Mouse (Mus musculus) bone marrow macrophage, adult 2 months (primary cell): ENCODE results near the gene Sfswap. TPM values are rescaled to one million over a fixed set of nuclear protein-coding genes. Genes with fewer than 3 reads are reported as not detected.

Experiments
- H3K27ac ChIP-seq: 2 replicates; pipeline ENCODE4 v1.5.1; 2012; ENCODE audit warnings: low read depth, low read length; ENCODE audit not compliant: insufficient read depth
- H3K4me1 ChIP-seq: 2 replicates; pipeline ENCODE4 v1.6.1; 2012; ENCODE audit warnings: low read length; ENCODE audit not compliant: control insufficient read depth, insufficient read depth
- H3K4me3 ChIP-seq: 2 replicates; pipeline ENCODE4 v1.5.1; 2012; ENCODE audit warnings: mild to moderate bottlenecking, low read length, moderate library complexity; ENCODE audit not compliant: insufficient read depth
- CTCF ChIP-seq: IDR thresholded peaks from 2 replicates; pipeline ENCODE4 v1.5.1; 2012; ENCODE audit warnings: low read depth, mild to moderate bottlenecking, low read length, moderate library complexity
- POLR2A ChIP-seq: IDR thresholded peaks from 2 replicates; pipeline ENCODE4 v1.6.1; 2012; ENCODE audit warnings: mild to moderate bottlenecking, low read depth, low read length, borderline replicate concordance
- polyA plus RNA-seq: library from polyadenylated mRNA; stranded (reverse); fragments of >200 nt; gene quantifications from 2 replicates; pipeline ENCODE4 v1.2.4, GENCODE M21; 2012; ENCODE audit not compliant: missing spikeins, insufficient read depth, insufficient read length

Gene Sfswap
- polyA plus RNA-seq, 1 experiment, result 56.1 TPM

DNA sequence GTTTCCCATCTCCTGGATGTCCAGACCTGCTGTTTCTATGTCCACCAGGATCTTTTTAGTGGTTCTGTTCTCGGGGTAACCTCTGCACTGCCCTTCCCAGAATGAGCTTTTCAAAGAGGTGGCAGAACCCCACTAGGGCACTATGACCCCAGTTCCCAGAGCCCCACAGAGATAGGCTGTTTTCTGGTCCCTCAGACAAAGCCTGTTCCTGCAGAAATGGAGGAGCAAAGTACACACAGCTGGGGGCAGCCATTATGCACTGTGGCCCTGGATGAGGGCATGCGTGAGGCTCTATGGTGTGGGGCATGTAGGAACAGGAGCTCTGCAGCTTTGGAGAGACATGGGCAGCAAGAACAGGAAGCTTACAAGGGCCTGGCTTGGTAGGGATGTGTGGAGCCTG is 51.0 kb downstream of the Sfswap start:
- Histone ChIP-seq H3K4me3 (no peak overlapping the region), H3K4me1 (no peaks in the 10 kb centered on the region), H3K27ac (no peak overlapping the region)
- no peak for TF ChIP-seq POLR2A
- no peak for TF ChIP-seq CTCF

DNA sequence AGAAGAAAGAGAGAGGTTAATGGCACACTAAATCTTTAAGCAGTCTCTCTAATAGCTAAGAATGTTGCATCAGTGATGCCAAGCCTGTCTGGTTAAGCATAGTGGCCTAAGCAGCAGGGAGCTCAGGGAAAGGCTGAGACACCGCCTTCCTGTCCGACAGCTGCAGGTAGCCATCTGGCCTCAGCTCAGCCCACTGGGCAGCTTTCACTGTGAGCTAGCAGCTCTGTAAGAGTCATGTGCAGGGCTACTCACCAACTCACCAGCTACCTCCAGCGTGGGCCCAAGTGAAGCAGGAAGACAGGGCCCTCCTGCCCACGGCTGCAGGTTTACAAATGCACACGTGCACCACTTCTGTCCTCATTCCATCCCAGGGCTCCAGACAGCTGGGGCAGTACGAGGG is 52.6 kb downstream of the Sfswap start:
- Histone ChIP-seq H3K27ac (no peak overlapping the region), H3K4me3 (no peak overlapping the region), H3K4me1 (no peaks in the 10 kb centered on the region)
- TF ChIP-seq POLR2A (no peak), CTCF (no peak)

DNA sequence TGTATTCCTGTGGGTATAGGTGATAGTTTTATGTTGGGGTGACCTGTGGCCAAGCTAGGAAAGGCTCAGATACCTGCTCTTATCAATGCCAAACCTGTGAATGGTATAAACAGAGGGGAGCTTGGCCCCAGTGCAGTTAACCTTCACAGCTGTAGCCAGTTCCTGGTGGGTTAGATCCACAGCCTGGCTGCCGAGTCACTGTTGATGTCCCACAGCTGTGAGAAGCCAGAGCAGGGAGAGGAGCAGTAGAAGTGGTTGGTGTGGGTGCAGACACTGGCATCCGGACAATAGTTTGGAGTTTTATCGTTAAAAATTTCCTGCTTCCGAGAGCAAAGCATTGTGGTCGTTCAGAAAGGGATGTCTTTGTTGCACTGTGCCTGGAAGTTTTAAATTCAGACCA is 57.6 kb downstream of the Sfswap start:
- no peak for TF ChIP-seq POLR2A
- no peak for TF ChIP-seq CTCF
- Histone ChIP-seq H3K4me1 (no peaks in the 10 kb centered on the region), H3K4me3 (no peak overlapping the region), H3K27ac (no peak overlapping the region)

DNA sequence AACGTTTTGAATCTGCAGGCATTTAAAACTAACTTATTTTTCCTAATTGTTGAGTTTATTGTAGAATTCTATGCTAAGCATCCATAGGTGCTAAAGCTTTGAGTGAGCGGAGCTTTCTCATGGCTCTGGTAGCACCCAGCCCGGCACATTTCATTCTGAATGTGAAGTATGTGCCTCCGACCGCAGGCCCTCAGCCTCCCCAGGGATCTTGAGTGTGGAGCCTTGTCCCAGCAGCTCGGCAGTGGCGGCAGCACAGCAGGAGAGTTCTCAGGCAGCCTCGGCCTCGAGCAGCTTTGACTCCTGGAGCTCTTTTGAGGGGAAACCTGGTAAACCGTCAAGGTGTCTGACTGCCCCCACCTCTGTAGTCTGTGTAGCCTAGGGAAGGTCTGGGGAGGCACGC is 58.3 kb downstream of the Sfswap start:
- no peaks in the 10 kb centered on the region for H3K4me1 ChIP-seq
- no peak for TF ChIP-seq POLR2A
- no peak for TF ChIP-seq CTCF
- H3K4me3 ChIP-seq, result no peak overlapping the region
- H3K27ac ChIP-seq, result no peak overlapping the region

DNA sequence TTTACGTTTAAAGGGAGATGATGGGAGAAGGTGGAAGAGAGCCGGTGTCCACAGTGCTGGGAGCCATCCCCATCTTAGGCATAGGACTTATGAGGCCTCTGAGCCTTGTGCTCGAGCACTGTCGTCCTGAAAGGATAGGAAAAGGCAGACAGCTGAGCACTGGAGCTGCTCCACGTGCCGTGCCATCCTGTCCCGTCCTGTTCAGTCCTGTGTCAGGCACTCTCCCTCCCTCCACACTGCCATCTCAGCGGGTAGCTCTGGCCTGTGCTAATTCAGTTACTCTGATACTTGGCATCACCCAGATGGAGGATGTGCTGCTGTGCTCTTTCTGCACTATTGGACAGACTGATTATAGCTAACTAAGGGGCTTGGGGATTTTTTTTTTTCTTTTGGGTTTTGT is 61.3 kb downstream of the Sfswap start:
- Histone ChIP-seq H3K4me3 (no peak overlapping the region), H3K27ac (no peak overlapping the region), H3K4me1 (no peaks in the 10 kb centered on the region)
- TF ChIP-seq POLR2A, result no peak
- no peak for TF ChIP-seq CTCF

DNA sequence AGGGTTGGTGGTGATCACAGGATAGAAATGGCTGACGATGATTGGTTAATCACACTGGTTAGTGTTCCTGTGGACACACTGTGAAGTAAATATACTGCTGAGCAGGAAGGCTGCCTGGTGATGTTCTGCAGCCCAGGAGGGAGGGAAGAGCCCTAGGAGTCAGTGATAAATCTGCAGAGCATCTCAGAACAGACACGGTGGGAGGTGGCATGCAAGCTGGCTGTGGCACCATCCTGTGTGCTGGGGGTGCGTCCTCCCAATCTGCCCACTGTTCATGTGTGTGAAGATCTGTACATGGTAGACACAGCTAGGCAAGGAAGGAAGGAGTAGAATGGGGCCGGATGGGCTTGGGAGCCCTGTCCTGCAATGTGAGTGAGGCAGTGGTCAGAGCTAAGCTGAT is 67.6 kb downstream of the Sfswap start:
- Histone ChIP-seq H3K4me3 (no peak overlapping the region), H3K4me1 (no peaks in the 10 kb centered on the region), H3K27ac (no peak overlapping the region)
- no peak for TF ChIP-seq POLR2A
- no peak for TF ChIP-seq CTCF

DNA sequence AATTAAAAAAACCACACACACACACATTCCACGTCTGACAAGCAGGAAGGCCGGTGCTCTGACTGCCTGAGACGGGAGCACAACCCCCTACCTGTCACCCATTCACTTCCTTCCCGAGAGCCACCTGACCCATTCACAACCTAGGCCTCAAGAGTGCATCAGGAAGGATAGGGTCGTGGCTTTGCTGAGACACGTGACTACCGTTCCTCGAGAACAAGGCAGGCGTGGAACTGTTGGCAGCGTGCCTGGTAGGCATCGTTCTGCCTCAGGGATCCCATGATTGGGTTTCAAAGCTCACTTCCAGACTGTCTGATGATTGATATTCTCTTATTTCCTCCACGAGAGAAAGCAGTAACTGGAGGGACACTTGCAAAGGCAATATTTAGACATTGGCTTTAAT is 77.2 kb downstream of the Sfswap start:
- H3K4me1 ChIP-seq, result no peaks in the 10 kb centered on the region
- H3K4me3 ChIP-seq, result no peak overlapping the region
- no peak overlapping the region for H3K27ac ChIP-seq
- TF ChIP-seq CTCF, result no peak
- TF ChIP-seq POLR2A, result no peak

DNA sequence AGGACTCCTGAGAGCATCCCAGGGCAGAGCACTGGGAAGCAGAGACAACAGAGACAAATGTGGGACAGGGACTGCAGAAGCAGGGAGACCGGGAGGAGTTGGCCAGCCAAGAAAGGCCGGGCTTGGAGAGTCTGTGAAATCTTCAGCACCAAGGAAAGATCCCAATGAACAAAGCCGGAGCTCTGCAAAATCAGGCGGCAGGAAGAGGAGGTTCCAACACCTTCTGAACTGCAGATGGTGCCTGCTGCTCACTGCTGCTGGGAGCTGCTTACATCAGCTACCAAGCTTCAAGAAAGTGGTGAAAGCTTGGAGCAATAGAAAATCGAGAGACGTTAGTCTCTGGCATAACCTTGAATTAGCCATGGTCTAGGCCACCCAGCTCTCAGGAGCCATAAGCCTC is 79.0 kb downstream of the Sfswap start:
- no peak overlapping the region for H3K4me3 ChIP-seq
- TF ChIP-seq POLR2A, result no peak
- TF ChIP-seq CTCF, result no peak
- no peaks in the 10 kb centered on the region for H3K4me1 ChIP-seq
- H3K27ac ChIP-seq, result no peak overlapping the region

DNA sequence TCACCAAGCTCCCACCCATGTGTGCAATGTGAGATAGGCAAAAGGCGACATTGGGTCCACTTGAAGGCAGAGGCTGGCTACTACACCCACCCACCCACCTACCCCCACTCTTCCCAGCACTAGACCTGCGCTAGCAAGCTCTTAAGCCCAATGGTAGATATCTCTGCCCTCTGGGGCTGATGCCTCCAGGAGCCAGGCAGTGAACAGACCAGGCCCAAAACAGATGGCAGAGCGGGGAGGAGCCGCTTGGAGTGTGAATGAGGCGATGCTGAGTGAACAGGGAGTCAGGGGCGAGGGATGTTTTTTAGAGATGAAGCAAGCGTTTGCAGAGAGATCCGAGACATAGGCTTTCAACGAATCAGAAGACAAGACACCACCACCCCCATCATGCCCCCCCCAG is 79.6 kb downstream of the Sfswap start:
- TF ChIP-seq CTCF (no peak), POLR2A (no peak)
- H3K4me1 ChIP-seq, result no peaks in the 10 kb centered on the region
- no peak overlapping the region for H3K27ac ChIP-seq
- H3K4me3 ChIP-seq, result no peak overlapping the region

DNA sequence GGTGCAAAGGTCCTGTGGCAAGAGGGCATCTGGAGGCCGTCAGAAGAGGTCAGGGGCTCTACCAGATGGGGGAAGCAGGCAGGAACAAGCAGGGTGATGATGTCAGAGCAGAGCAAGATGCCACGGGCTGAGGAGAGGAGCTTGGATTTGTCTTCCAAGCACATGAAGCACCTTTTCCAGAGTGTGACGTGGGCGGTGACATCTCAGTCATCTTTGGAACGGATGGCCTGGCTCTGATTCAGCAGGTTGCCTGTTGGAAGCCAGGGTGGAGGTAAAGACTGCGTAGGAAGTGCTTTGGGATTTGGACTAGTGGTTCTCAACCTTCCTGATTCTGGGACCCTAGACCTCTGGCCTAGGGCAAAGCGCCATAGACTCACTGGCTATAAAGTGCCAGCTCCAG is 80.0 kb downstream of the Sfswap start:
- no peak for TF ChIP-seq POLR2A
- no peak for TF ChIP-seq CTCF
- Histone ChIP-seq H3K27ac (no peak overlapping the region), H3K4me1 (peaks cover 2% of the 10 kb centered on the region; the same call in 1 of the 2 replicates), H3K4me3 (no peak overlapping the region)

DNA sequence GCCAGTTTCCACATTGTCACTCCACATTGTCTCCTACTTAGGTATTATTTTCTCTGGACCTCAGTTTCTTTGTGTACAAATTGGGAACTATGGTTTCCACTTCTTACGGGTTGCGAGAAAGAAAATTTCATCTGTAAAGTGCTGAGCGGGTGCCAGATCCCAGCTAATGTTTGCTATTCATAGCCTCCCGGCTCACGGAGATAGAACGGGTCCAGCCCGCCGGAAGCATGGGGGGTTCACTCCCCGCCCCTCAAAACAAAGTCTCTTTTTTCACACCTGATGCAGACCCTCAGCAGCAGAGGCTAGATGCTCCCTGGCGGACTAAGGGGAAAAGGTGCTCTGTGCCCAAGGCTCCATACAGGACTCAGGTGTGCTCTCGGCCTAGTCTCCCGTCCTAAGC is 82.3 kb downstream of the Sfswap start:
- TF ChIP-seq POLR2A (no peak), CTCF (no peak)
- H3K4me3 ChIP-seq, result no peak overlapping the region; the same call in 1 of the 2 replicates

More for the DNA sequence above, 82.3 kb downstream of the Sfswap start:
- no peak overlapping the region for H3K27ac ChIP-seq
- H3K4me1 ChIP-seq, result peaks cover 2% of the 10 kb centered on the region; the same call in 1 of the 2 replicates
